Mouse (Mus musculus): ENCODE measurements around the gene Gm20708. TPM values are rescaled to one million over a fixed set of nuclear protein-coding genes. Genes with fewer than 3 reads are reported as not detected.

Gm20708 gene
- polyA plus RNA-seq (2014; fragmentation: Nextera tagmentation; extraction: Ambion mirVana) = 0.41 and 1.3 TPM in 2 replicates

DNA sequence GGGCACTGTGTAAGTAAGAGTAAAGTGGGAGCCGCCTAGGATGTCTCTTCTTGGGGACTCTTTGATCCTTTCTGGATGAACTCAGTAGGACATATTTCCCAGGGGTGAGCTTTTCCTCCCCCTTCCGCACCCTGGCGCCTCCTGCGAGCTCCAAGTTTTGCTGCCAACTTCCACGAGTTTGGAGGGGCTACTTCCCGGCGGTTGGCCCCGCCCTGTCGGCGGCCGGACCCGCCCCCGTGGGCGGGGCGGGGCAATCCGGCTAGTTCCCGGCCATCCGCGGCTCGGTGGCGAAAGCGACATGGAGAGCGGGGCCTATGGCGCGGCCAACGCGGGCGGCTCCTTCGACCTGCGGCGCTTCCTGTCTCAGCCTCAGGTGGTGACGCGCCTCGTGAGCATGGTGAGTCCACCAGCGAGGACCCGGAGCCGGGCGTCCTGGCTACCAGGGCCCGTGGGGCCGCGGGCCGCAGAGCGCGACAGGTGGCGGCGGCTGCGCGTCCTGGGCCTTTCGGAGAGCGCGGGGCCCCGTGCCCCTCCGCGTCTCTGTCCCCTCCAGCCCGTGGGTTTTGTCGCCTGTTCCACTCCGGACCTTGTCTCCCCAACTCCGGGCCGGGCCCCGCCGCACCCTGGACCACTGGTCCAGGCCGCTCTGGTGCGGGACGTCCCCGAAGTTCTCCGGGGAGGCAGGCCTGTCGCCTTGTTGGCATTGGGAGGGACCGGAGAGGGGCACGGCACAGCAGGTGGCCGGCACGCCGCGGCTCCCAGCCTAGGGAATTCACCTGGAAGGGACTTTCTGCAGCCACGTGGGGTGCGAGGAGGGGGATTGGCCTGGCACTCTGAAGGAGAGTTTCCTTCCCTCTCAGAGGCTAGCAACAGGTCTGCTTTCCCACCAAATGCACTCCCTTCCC lies at the start of gene Gm20708, which contains the start of gene Syngr2:
Gene Gm20708, plus strand, starts transcription at position 262 of the 905 bp plus-strand sequence.
Gene Syngr2, plus strand, starts transcription at position 262 of the 905 bp plus-strand sequence.
- ATAC-seq = peak; percentile 59; the same call in 1 of the 2 replicates
- H3K9me3 ChIP-seq (replicated peaks; ENCODE audit: control insufficient read depth, low read length) = no peaks in the 10 kb centered on the region
- peak within 1 kb of the TSS; percentile 98 for H3K4me2 ChIP-seq (ENCODE audit: low read length)
- under 1% methylated on average over 65 of the region's 75 CpGs for WGBS
- no peaks in the 10 kb centered on the region for H3K27me3 ChIP-seq (replicated peaks; ENCODE audit: control insufficient read depth, insufficient read depth, low read length)
- peak within 1 kb of the TSS; percentile 54 for H3K4me3 ChIP-seq (ENCODE audit: low read depth, low read length)
- peaks cover 19% of the 10 kb centered on the region for H3K36me3 ChIP-seq (ENCODE audit: control insufficient read depth, insufficient read depth, low read length)
- 0 out of 2 replicates have a peak within 1 kb of the TSS, but pooled peaks have one; percentile 18 for H3K27ac ChIP-seq (ENCODE audit: low read depth, low read length)
- peaks cover 15% of the 10 kb centered on the region for H3K4me1 ChIP-seq (ENCODE audit: control insufficient read depth, insufficient read depth, low read length)
- peak within 1 kb of the TSS; percentile 61 for H3K9ac ChIP-seq (ENCODE audit: low read length)
- peak; percentile 77 for DNase-seq (ENCODE audit: low spot score)

DNA sequence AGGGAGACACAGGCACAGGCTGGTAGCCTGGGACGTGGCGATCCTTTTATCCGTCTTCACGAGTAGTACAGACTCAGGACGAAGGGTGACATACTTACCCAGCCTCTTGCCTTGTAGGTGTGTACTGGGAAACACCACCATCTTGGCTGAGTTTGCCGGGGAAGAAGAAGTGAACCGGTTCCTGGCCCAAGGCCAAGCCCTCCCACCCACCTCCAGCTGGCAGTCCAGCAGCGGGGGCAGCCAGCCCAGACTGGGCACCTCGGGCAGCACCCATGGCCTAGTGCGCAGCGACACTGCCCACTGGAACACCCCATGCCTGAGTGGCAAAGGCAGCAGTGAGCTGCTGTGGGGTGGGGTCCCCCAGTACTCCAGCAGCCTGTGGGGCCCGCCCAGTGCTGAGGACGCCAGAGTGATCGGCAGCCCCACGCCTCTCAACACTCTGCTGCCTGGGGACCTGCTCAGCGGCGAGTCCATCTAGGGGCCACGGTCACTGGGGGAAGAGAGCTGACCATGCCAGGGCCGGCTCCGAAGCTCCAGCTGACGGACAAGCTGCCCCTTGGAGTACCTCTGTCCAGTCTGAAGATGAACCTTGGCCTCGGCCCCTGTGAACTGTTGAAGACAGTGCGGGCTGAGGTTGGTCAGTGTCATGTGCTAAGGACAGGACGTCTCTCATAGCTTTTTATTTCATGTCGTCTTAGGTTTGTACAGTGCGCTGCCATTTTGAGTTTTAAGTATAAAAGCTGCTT lies 48.9 kb upstream of the Gm20708 start:
- Histone ChIP-seq H3K27me3 (replicated peaks; ENCODE audit: control insufficient read depth, insufficient read depth, low read length) (no peaks in the 10 kb centered on the region), H3K36me3 (ENCODE audit: control insufficient read depth, insufficient read depth, low read length) (peaks cover 98% of the 10 kb centered on the region), H3K9ac (ENCODE audit: low read length) (no peak overlapping the region), H3K4me1 (ENCODE audit: control insufficient read depth, insufficient read depth, low read length) (no peaks in the 10 kb centered on the region), H3K4me3 (ENCODE audit: low read depth, low read length) (no peak overlapping the region), H3K9me3 (replicated peaks; ENCODE audit: control insufficient read depth, low read length) (no peaks in the 10 kb centered on the region), H3K27ac (ENCODE audit: low read depth, low read length) (no peak overlapping the region), H3K4me2 (ENCODE audit: low read length) (no peak overlapping the region)
- WGBS = 88% methylated on average over 26 of the region's 26 CpGs
- no peak for DNase-seq (ENCODE audit: low spot score)
- ATAC-seq = no peak

GRCm38 (mm10) chr11:117761801-117762200 lies 47.7 kb upstream of the Gm20708 start:
- DNase-seq (ENCODE audit: low spot score) (no peak), ATAC-seq (no peak)
- H3K27me3 ChIP-seq (replicated peaks; ENCODE audit: control insufficient read depth, insufficient read depth, low read length) = no peaks in the 10 kb centered on the region
- H3K9ac ChIP-seq (ENCODE audit: low read length) = no peak overlapping the region
- H3K36me3 ChIP-seq (ENCODE audit: control insufficient read depth, insufficient read depth, low read length) = peaks cover 96% of the 10 kb centered on the region
- no peak overlapping the region for H3K27ac ChIP-seq (ENCODE audit: low read depth, low read length)
- H3K4me3 ChIP-seq (ENCODE audit: low read depth, low read length) = no peak overlapping the region
- H3K4me2 ChIP-seq (ENCODE audit: low read length) = no peak overlapping the region
- H3K9me3 ChIP-seq (replicated peaks; ENCODE audit: control insufficient read depth, low read length) = no peaks in the 10 kb centered on the region
- no peaks in the 10 kb centered on the region for H3K4me1 ChIP-seq (ENCODE audit: control insufficient read depth, insufficient read depth, low read length)
- WGBS = 91% methylated on average over 13 of the region's 13 CpGs

- Histone ChIP-seq H3K4me2 (ENCODE audit: low read length) (no peak overlapping the region), H3K9ac (ENCODE audit: low read length) (no peak overlapping the region), H3K4me1 (ENCODE audit: control insufficient read depth, insufficient read depth, low read length) (no peaks in the 10 kb centered on the region), H3K36me3 (ENCODE audit: control insufficient read depth, insufficient read depth, low read length) (peaks cover 95% of the 10 kb centered on the region), H3K27ac (ENCODE audit: low read depth, low read length) (no peak overlapping the region), H3K9me3 (replicated peaks; ENCODE audit: control insufficient read depth, low read length) (no peaks in the 10 kb centered on the region), H3K27me3 (replicated peaks; ENCODE audit: control insufficient read depth, insufficient read depth, low read length) (no peaks in the 10 kb centered on the region), H3K4me3 (ENCODE audit: low read depth, low read length) (no peak overlapping the region)
- ATAC-seq (no peak), DNase-seq (ENCODE audit: low spot score) (no peak)
- 91% methylated on average over 12 of the region's 12 CpGs for WGBS
Measured at GRCm38 (mm10) chr11:117762246-117762645, 47.2 kb upstream of the Gm20708 start.

GRCm38 (mm10) chr11:117764319-117764718 lies 45.1 kb upstream of the Gm20708 start:
- H3K9me3 ChIP-seq (replicated peaks; ENCODE audit: control insufficient read depth, low read length) = no peaks in the 10 kb centered on the region

GRCm38 (mm10) chr11:117765361-117765760 lies 44.1 kb upstream of the Gm20708 start:
- H3K4me3 ChIP-seq (ENCODE audit: low read depth, low read length) = no peak overlapping the region
- no peaks in the 10 kb centered on the region for H3K9me3 ChIP-seq (replicated peaks; ENCODE audit: control insufficient read depth, low read length)
- 0 out of 2 replicates have a peak, but pooled peaks cover 2% of the 10 kb centered on the region for H3K4me1 ChIP-seq (ENCODE audit: control insufficient read depth, insufficient read depth, low read length)
- DNase-seq (ENCODE audit: low spot score) = no peak
- no peak for ATAC-seq
- H3K27me3 ChIP-seq (replicated peaks; ENCODE audit: control insufficient read depth, insufficient read depth, low read length) = no peaks in the 10 kb centered on the region
- H3K36me3 ChIP-seq (ENCODE audit: control insufficient read depth, insufficient read depth, low read length) = peaks cover 71% of the 10 kb centered on the region
- 84% methylated on average over 5 of the region's 5 CpGs for WGBS
- H3K4me2 ChIP-seq (ENCODE audit: low read length) = no peak overlapping the region
- H3K27ac ChIP-seq (ENCODE audit: low read depth, low read length) = no peak overlapping the region
- H3K9ac ChIP-seq (ENCODE audit: low read length) = no peak overlapping the region

More at GRCm38 (mm10) chr11:117764319-117764718, 45.1 kb upstream of the Gm20708 start:
- 90% methylated on average over 9 of the region's 9 CpGs for WGBS
- Histone ChIP-seq H3K4me2 (ENCODE audit: low read length) (no peak overlapping the region), H3K4me1 (ENCODE audit: control insufficient read depth, insufficient read depth, low read length) (0 out of 2 replicates have a peak, but pooled peaks cover under 1% of the 10 kb centered on the region), H3K27me3 (replicated peaks; ENCODE audit: control insufficient read depth, insufficient read depth, low read length) (no peaks in the 10 kb centered on the region), H3K9ac (ENCODE audit: low read length) (no peak overlapping the region), H3K4me3 (ENCODE audit: low read depth, low read length) (no peak overlapping the region), H3K36me3 (ENCODE audit: control insufficient read depth, insufficient read depth, low read length) (peaks cover 81% of the 10 kb centered on the region), H3K27ac (ENCODE audit: low read depth, low read length) (no peak overlapping the region)
- ATAC-seq (no peak), DNase-seq (ENCODE audit: low spot score) (no peak)

DNA sequence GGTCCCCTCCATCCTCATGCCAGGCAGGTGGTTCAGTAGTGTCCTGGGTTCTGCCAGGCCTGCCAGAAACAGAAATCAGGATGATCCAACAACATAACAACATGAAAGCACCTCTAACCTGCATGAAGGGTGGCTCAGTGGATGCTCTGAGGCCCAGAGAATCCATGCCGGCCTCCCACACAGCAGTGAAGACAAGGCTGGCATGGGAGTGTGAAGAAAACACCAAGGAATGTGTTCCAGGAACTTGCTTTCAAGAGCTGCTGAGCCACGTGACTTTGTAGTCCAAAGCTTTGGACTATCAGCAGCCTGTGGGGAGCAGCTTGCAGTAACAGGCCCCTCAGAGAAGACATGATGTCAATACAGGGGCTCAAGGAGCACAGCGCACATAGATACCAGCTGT lies 43.2 kb upstream of the Gm20708 start:
- no peaks in the 10 kb centered on the region for H3K9me3 ChIP-seq (replicated peaks; ENCODE audit: control insufficient read depth, low read length)
- no peak overlapping the region for H3K4me2 ChIP-seq (ENCODE audit: low read length)
- H3K9ac ChIP-seq (ENCODE audit: low read length) = no peak overlapping the region
- H3K4me1 ChIP-seq (ENCODE audit: control insufficient read depth, insufficient read depth, low read length) = 0 out of 2 replicates have a peak, but pooled peaks cover 2% of the 10 kb centered on the region
- H3K27me3 ChIP-seq (replicated peaks; ENCODE audit: control insufficient read depth, insufficient read depth, low read length) = no peaks in the 10 kb centered on the region
- no peak for DNase-seq (ENCODE audit: low spot score)
- peaks cover 62% of the 10 kb centered on the region for H3K36me3 ChIP-seq (ENCODE audit: control insufficient read depth, insufficient read depth, low read length)
- 87% methylated on average over 3 of the region's 3 CpGs for WGBS
- no peak overlapping the region for H3K4me3 ChIP-seq (ENCODE audit: low read depth, low read length)
- no peak overlapping the region for H3K27ac ChIP-seq (ENCODE audit: low read depth, low read length)
- ATAC-seq = no peak

DNA sequence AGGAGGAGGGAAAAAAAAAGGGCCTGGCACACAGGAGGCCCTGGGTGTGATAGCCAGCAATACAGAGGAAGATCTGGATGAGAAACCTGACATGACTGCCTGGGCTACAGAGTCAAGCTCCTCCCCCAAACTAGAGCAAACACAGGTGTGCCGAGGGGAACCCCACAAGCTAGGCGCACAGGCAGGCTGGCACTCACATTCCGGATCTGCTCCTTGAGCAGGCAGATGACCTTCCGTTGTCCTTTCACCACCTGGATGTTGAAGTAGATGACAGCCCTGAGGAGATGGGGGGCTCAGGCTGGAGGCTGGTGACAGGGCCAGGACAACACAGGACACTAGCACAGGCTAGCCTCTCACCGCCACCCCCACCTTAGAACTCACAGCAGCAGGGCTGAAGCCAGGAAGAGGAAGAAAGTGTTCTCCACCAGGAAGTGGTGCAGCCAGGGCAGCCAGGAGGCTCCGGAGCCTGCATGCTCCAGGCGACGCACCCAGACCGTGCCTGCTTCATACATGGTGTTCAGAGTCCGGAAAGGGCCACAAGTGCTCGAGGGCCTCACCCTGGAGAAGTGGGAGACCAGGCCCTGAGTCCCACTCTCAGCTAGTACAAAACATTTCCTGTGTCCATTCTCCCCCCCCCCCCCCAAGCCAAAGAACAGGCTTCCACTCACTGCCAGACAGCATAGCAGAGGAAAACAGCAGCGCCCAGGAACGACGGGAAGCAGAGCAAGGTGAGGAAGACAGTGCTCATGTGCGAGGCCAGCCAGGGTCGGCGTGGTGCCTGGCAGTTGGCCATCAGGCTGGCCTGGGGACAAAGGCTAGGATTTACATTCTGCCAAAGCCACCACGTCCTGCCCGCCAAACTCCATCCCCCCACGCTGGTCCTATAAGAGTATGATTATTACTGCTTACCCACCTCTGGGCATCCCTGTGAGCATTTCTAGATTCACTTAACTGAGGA lies 40.5 kb upstream of the Gm20708 start:
- H3K36me3 ChIP-seq (ENCODE audit: control insufficient read depth, insufficient read depth, low read length) = peaks cover 37% of the 10 kb centered on the region
- no peak overlapping the region for H3K4me3 ChIP-seq (ENCODE audit: low read depth, low read length)
- WGBS = 73% methylated on average over 20 of the region's 20 CpGs
- DNase-seq (ENCODE audit: low spot score) (no peak), ATAC-seq (no peak; the same call in 1 of the 2 replicates)
- 0 out of 2 replicates have a peak, but pooled peaks cover 2% of the 10 kb centered on the region for H3K4me1 ChIP-seq (ENCODE audit: control insufficient read depth, insufficient read depth, low read length)
- H3K27ac ChIP-seq (ENCODE audit: low read depth, low read length) = no peak overlapping the region
- H3K27me3 ChIP-seq (replicated peaks; ENCODE audit: control insufficient read depth, insufficient read depth, low read length) = no peaks in the 10 kb centered on the region
- H3K4me2 ChIP-seq (ENCODE audit: low read length) = no peak overlapping the region
- no peak overlapping the region for H3K9ac ChIP-seq (ENCODE audit: low read length)
- H3K9me3 ChIP-seq (replicated peaks; ENCODE audit: control insufficient read depth, low read length) = no peaks in the 10 kb centered on the region

Data from forebrain, embryonic 14.5 days (tissue).